Mouse (Mus musculus) fibroblast of lung, adult 2 months (primary cell): ENCODE measurements around the gene Prr19.

Source experiments
- DNase-seq: peaks from one replicate; pipeline ENCODE4 v3.0.0-alpha.2; 2011; ENCODE audit warnings: low read depth

Prr19 gene

DNA sequence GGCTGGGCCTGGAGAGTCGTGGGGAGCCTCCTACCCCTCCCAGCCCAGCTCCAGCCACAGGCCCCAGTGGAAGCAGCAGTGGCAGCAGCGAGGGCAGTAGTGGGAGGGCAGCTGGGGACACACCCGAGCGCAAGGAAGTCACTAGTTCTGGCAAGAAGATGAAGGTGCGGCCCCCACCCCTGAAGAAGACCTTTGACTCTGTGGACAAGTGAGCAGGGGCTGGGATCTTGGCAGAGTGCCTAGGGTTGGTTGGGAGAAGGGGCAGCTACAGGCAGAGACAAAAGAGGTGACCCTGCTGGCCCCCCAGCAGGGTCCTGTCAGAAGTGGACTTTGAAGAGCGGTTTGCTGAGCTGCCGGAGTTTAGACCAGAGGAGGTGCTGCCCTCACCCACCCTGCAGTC is 9.1 kb upstream of the Prr19 start:
- DNase-seq: no peak

DNA sequence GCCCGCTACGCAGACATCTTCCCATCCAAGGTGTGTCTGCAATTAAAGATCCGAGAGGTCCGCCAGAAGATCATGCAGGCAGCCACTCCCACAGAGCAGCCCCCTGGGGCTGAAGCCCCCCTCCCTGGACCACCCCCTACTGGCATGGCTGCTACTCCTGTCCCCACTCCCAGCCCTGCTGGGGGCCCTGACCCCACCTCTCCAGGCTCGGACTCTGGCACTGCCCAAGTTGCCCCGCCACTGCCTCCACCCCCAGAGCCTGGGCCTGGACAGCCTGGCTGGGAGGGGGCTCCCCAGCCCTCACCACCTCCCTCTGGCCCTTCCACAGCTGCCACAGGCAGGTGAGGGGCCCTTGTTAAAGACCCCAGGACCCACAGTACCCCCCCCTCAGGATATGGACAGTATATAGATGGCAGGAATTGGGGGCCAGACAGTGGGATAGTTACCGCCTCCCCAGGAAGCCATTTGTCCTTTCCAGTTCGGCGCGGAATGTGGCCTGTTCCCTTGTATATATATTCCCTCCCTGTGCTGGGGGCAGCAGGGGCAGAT is 7.9 kb upstream of the Prr19 start:
- no peak for DNase-seq

DNA sequence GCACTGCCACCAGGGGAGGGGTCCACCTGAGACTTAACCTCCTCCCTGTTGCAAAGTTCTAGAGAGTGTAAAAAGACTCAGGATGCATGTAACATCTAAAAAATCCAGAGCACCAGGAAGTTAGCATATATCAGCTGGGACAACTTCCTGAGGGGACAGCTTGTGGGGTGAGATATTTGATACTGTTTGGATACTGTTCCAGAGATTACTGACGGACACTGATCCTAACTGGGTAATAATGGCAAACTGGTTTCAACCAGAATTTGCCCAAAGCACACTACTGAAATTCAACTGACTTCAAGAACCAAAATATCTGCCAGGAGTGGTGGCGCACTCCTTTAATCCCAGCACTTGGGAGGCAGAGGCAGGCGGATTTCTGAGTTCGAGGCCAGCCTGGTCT is 6.7 kb upstream of the Prr19 start:
- no peak for DNase-seq

DNA sequence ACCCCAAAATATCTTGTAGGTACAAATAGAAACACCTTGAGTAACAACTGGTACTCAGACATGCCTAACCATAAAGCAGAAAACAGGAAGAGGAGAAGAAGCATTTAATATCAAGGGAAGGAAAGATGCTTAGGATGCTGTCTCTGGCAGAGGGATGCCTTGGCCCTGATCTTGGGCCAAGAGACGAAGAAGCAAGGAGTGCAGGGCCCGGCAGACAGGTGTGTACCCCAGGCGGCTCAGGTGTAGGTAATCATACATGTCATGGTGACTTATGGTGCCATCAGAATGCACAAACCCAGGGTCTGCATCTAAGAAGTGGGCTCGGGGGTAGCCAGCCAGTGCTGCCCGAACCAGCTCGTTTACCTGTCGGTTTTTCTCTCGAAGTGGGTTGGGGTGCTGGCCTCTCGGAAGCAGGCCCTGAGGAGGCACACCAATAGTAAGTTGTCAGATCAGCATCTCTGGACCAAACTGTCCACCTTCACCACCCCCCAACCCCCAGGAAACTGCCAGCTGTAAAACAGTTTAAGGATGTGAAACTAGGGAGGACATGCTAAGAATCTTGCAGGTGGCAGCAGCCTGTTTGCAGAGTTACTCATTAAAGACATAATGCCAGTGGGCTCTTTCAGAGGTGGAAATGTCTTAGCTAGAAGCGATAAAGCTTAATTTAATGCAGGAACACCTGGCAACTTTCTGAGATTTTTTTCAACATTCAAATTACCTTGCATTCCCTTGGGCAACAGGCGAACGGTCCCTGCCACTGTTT is 6.1 kb upstream of the Prr19 start:
- no peak for DNase-seq

DNA sequence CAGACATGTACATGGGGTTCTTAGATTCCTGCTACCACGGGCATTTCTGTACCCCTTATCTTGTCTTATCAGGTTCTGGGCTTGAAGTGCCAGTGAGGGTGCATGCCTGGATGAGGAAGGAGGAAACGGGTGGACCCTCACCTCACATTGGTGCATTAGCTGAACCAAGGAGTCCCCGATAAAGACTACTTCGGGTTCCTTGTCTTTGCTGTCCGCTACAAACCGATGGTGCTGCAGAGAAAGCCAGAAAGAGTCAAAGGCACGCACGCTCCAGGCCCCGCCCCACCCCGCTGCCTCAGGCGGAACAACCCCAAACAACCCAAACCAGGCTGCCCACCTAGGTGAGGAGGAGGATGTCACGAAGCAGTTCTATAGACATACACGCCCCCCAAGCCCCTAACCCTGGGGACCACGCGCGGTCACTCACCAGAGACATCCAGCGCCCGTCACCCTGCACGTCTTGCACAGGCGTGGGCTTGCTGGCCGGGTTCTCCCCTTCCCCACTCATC is 4.2 kb upstream of the Prr19 start:
- DNase-seq: no peak

DNA sequence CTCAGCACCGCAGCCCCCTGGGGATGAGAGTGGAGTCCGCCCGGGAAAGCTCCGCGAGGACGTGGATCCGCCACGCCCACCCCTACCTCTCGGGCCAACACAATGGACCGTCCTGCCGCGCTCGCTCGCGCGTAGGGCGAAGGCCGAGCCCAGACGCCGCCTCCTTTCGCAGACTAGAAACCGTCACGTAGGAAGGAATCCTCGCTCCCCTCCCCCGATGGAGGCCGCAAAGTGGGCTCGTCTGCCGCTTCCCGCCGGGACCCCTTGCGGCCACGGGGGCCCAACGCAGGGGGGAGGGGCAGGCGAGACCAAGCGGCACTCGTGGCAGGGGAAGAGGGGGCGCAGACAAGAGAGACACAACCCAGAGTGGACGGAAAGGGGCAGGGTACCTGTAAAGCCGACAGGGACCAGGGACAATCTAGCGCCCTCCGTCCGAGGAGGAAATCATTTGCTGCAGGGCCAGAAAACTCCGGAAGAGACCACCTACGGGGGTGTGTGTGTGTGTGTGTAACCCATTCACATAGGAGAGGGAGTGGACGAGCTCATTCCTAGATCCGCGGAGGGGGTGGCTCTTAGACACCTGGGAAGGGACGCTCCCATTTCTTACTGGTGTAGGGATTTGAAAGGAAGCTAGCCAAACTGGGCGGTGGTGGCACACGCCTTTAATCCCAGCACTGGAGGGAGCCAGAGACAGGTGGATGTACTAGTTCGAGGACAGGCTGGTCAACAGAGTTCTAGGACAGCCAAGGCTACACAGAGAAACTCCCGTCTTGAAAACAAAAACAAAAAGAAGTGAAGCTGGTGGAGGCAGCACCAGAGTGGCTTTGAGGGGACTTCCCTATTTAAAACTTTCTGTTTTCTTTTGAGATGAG is 3.5 kb upstream of the Prr19 start, which contains the start of gene Pafah1b3:
Gene Pafah1b3 (minus strand): TSS at position 533 of the 872 bp plus-strand sequence.
- peak; percentile 57 for DNase-seq

DNA sequence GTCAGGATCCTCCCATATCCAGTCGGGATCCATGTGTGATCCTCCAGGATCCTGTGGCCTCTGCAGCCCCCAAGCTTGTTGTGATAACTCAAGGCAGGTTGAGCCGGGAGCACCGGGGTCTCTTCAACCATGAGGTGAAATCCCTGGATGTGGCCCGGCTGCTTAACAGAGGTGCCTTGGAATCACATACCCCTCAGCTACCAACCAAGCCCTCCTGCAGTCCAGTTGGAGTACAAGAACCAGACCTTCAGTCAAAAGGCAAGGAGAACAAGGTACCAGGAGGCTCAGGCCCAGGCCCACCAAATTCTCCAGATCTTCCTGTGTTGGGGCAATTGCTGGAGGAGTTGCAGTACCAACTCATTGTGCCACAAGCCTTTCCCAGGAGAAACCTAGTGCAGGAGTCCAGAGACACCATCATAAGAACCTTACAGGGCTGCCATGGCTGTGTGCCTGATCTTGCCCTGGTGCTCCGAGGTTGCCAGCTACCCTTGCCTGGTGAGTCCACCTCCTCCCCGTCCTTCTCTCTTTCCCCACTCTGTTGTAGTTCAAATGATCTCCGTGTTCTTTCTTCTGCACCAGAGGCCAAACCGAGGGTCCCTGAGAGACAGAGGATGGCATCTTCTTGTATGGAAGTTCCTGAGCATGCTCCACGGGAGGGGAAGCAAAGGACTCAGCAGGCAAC is 1.9 kb downstream of the Prr19 start:
- DNase-seq: no peak

DNA sequence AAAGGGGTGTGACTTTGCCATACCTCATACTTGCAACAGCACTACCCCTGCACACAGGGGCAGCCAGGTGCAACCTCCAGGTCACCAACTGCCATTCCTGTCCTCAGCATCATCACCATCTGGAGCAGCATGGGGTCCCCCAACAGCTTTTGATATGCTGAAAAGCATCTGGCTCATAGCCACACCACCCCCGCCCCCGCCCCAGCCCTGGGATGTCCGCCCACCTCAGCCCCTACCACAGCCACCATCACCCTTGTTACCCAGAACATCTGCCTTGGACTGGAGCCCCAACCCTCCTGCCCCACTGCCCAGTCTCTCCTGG is 2.4 kb downstream of the Prr19 start:
- no peak for DNase-seq

DNA sequence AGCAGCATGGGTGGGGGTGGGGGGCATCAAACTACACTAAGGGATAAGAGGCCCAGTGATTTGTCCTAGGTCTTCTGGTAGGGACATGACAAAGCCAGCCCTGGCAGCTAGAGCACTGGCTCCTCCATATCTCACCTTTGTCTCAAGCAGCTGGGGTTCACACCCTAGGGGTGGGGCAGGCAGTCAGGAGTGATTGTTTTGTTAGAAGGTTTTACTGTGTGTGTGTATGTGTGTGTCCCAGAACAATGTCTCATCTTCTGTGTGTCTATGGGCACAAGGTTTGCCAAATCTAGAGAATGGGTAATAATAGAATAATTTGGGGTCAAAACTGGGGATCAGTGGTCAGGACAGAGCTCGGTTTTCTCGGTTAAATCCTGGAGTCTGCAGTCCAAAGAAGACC is 4.3 kb downstream of the Prr19 start:
- DNase-seq: no peak

DNA sequence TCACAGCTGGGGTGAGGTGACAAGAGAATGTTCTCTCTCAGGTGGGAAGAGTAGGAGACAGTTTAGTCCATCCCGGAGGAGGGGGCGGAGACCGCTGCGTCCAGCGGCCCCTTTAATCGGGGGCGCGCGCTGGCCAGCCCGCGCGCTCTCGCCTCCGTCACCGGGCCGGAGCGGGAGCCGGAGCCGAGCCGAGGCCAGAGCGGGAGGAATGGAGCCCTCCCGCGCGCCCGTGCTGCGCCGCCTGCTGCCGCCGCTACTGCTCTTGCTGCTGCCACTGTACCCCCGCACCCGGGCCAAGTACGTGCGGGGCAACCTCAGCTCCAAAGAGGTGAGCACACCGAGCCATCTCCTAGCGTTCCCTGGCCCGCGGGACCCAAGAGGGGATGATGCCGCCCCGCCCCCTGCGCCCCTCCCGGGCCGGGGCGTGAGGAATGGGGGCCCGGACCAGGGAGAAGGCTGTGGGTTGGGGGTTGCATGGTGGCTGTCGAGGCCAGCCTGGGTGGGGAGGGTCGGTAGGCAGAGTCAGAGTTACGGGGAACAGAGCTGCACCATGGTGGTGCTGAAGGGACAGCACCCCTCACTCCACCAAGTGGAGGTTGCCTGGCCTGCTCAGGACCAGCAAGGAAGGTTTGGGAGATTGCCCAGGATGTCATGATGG is 4.9 kb downstream of the Prr19 start, which contains the start of gene Tmem145:
Gene Tmem145 (plus strand): TSS at position 151 of the 658 bp plus-strand sequence.
- DNase-seq: no peak

DNA sequence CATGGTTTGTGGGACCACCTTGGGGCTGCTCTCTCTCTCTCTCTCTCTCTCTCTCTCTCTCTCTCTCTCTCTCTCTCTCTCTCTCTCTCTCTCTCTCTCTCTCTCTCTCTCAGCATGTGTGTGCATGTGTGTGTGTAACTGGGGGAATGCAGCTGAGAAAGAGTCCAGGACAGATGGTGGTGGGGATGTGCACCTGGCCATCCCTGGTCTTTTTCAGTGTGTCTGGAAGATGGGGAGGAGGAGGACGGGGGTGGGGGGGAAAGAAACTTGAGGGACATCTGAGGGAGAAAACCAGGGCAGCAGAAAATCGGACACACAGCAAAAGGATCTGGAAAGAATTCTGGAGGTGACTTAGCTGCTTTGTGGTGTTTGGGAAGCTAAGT is 5.4 kb downstream of the Prr19 start:
- no peak for DNase-seq

DNA sequence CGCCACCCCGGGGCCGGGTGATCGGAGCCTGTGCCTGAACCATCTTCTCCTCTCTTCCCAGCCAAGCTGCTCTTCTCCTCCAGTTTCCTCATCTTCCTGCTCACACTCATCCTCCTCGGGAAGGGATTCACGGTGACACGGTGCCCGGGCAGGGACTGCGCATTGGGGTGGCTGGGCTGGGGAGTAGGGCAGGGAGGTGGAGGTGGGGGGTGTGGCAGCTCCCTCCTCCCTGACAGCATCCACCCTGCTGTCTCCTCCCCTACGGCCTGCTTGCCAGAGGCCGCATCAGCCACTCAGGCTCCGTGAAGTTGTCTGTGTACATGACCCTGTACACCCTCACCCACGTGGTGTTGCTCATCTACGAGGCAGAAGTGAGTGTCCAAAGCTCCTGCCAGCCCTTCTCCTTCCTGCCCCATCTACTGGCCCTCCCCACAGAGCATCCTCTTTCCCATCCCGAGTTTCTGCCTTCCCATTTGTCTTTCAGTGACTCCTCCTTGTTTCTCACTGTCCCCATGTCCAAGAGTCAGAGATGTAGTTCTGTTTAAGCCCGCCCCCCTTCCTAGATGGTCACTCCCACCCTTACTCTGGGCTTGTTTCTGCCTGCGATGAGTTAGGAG is 7.6 kb downstream of the Prr19 start:
- no peak for DNase-seq

DNA sequence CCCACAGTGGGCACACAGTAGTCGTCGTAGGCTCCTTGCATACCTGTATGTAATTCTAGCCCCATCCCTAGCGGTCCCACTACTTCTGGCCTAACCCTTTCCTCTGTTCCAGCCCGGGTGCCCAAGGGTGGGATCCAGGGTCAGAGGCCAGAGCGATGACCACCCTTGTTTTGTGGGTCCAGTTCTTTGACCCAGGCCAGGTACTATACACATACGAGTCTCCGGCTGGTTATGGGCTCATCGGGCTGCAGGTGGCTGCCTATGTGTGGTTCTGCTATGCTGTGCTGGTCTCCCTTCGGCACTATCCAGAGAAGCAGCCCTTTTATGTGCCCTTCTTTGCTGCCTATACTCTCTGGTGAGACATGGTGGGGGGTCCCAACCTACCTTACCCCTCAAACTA is 8.2 kb downstream of the Prr19 start:
- no peak for DNase-seq

DNA sequence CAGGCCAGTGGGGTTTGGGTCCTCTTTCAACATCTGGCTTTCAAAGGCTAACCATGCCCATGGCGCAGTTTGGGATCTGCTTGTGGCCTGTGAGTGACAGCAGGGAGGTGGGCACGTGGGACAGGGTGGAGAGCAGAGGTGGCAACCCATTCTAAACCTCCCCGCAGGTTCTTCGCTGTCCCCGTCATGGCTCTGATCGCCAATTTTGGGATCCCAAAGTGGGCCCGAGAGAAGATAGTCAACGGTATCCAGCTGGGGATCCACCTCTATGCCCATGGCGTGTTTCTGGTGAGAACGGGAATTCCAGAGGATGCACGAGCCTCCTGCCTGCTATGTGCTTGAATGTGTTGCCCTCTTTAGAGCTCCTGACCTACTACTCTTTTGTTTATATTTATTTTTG is 10.0 kb downstream of the Prr19 start:
- DNase-seq: no peak

DNA sequence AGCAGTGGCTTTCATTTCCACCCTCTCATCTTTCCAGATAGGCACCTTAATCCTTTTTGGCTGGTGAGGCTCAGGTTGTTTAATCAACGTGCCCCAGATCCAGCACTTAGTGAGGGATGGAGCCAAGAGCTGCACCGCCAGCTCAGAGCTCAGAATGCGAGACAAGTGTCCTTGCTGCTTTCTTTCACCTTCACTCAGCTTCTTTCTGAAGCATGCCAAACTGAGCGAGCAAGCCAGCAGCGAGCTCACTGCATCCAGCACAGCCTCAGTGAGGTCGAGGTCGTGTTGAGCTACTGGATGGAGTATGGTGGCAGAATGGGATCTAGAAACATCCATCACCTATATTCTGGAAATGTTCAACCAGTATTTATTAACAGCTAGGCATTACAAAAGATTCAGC is 12.1 kb downstream of the Prr19 start:
- no peak for DNase-seq

DNA sequence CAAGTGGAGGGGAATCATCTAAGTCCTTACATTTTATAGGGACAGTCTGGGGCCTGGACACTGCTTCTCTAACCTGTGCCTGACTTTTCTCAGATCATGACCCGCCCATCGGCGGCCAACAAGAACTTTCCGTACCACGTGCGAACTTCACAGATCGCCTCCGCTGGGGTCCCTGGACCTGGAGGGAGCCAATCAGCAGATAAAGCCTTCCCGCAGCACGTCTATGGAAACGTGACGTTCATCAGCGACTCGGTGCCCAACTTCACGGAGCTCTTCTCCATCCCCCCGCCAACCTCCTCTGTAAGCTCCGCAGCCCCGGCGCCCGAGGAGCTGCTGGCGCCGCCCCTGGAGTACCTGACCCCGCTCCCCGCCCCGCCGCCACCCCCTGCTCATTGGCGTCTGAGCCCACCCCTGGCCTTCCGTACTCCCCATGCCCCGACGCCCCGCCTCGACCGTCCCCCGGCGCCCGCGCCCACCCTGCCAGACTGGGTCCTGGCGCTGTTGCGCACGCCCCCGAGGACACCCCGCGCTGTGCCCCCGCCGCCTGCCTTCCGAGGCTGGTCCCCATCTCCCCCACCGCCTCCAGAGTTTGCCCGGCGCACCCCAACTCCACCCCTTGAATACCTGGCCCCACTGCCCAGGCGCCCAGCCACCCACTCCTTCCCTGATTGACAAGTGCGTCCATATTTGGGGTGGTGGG is 13.5 kb downstream of the Prr19 start:
- DNase-seq: no peak

DNA sequence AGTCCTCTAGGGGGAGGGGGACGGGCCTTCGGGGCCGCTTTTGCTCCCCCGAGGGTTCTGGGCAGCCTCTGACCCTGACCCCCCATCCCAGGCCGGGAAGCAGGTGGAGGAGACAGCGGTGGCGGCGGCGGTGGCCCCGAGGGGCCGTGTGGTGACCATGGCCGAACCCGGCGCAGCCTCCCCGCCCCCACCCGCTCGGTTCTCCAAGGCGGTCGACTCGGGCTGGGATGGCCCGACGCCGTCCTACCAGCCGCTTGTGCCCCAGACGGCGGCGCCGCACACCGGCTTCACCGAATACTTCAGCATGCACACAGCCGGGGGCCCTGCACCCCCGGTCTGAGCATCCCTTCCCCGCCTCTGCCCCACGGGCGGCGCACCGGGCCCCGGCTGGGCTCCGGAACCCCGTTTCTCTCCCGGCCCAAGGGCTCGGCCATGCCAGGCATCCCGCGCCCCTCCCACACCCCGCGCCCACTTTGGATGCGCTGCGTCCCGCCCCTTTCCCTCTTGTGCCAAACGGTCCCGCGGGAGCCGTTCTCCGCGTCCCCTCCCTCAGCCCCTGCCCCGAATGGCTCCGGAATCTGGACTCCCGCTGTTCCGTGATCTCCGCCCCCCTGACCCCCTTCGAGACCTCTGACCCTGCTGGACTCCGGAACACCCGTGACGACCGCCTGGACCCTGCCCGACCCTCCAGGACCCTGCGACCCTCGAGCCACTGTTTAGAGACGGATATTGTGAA is 14.3 kb downstream of the Prr19 start:
- DNase-seq: no peak

DNA sequence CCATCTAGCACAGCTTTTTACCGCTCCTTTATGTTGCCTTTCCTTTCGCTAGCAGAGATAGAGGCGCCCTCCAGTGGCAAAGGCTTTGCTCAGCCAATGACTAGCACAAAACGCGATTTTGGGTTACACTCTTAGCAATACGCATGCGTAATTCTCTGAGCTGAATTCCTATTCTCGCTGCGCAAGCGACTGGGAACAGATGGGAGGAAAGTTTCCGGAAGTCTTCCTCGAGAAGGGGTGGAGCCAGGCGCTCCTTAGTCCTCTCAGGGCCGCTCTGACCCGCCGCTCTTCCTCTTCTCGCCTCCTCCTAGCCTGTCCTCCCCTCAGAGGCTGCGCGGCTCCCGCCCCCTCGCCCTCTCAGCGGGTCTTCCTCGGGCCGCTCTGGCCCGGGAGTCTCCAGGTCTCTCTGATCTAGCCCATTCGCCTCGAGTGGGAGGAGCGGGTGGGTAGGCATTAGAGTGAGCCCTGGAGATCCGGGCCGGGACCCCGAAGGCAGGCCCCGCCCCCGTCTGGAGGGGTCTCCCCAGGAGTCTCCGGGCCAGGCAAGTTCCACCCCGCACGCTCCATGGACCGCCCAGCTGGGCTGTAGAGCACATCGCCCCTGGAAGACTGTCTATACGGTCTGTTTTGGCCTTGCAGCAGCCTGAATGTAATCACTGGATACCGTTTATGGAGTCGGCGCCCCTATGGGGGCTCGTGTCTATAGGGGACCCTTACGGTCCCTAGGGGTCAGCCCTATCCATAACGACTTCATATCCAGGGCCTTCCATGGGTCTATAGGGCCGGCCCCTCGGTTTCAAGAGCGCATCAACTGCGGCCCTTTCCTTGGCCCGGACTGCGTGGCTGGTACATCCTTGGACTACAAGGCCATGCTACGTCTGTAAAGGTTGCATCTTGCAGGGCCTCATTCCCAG is 15.6 kb downstream of the Prr19 start, which contains the start of gene Megf8:
Gene Megf8 (plus strand): TSS at position 633 of the 914 bp plus-strand sequence.
- DNase-seq: peak; percentile 99
